Mouse (Mus musculus): ENCODE data around the gene Slc38a6.

- TF ChIP-seq CTCF (conservative IDR thresholded peaks at IDR 0.05; ENCODE audit: insufficient read depth, insufficient read length, low read depth, low read length) (no peak), POLR2A (IDR thresholded peaks at IDR 0.05; ENCODE audit: low read depth, low read length) (no peak)
These were observed 68.7 kb downstream of the Slc38a6 start for GRCm38 (mm10) chr12:73355084-73355775.

Measured in kidney, adult 2 months (tissue).